Mouse (Mus musculus) kidney, embryonic 14.5 days (tissue): ENCODE results near the gene Dok5. TPM values are rescaled to one million over a fixed set of nuclear protein-coding genes. Genes with fewer than 3 reads are reported as not detected.

Experiments
- ATAC-seq: fragments of 200-750 bp; cut with Nextera tagmentation; 2 replicates; pipeline ENCODE4 v1.8.0; 2017; ENCODE audit warnings: moderate number of reproducible peaks, mild to moderate bottlenecking, moderate TSS enrichment, moderate library complexity; ENCODE audit not compliant: low FRiP score, low TSS enrichment
- H3K27ac ChIP-seq: fragments of 300-500 bp; sonication (generic); 2 replicates; pipeline ENCODE4 v1.5.1; 2014; ENCODE audit warnings: low read depth, mild to moderate bottlenecking, low read length, moderate library complexity, mixed read lengths
- H3K27me3 ChIP-seq: fragments of 300-500 bp; sonication (generic); 2 replicates; pipeline ENCODE4 v1.6.1; 2014; ENCODE audit warnings: mild to moderate bottlenecking, low read length; ENCODE audit not compliant: control insufficient read depth, insufficient read depth
- H3K36me3 ChIP-seq: fragments of 300-500 bp; sonication (generic); 2 replicates; pipeline ENCODE4 v1.6.1; 2014; ENCODE audit warnings: low read length, mixed read lengths; ENCODE audit not compliant: control insufficient read depth, insufficient read depth
- H3K4me1 ChIP-seq: fragments of 300-500 bp; sonication (generic); 2 replicates; pipeline ENCODE4 v1.6.1; 2014; ENCODE audit warnings: low read length, mixed read lengths; ENCODE audit not compliant: control insufficient read depth, insufficient read depth
- H3K4me2 ChIP-seq: fragments of 300-500 bp; sonication (generic); replicated peaks from 2 replicates; pipeline ENCODE4 v1.6.1; 2014; ENCODE audit warnings: low read depth, mild to moderate bottlenecking, low read length
- H3K4me3 ChIP-seq: fragments of 300-500 bp; sonication (generic); 2 replicates; pipeline ENCODE4 v1.5.1; 2014; ENCODE audit warnings: mild to moderate bottlenecking, low read length
- H3K9ac ChIP-seq: fragments of 300-500 bp; sonication (generic); 2 replicates; pipeline ENCODE4 v1.6.1; 2014; ENCODE audit warnings: low read depth, mild to moderate bottlenecking, low read length, moderate library complexity
- H3K9me3 ChIP-seq: fragments of 300-500 bp; sonication (generic); 2 replicates; pipeline ENCODE4 v1.6.1; 2016; ENCODE audit warnings: low read length; ENCODE audit not compliant: control insufficient read depth
- WGBS: fragments of 180-500 bp; shearing (Covaris S2); extraction: QIAGEN DNeasy Blood & Tissue Kit; methylation state at CpG from one replicate; pipeline ENCODE4 v1.1.7; 2014; 5-methylcytosine and 5-hydroxymethylcytosine counted together
- polyA plus RNA-seq: library from polyadenylated mRNA; unstranded; fragments of >200 nt; fragmentation: Nextera tagmentation; extraction: Ambion mirVana; gene quantifications from 2 replicates; pipeline ENCODE4 v1.2.1, GENCODE M21; 2014

The Dok5 gene
- polyA plus RNA-seq, 1 experiment from 2014 or later, result 0.85 TPM

- no peaks in the 10 kb centered on the region for H3K9me3 ChIP-seq
- H3K4me2 ChIP-seq, result no peak overlapping the region
- no peaks in the 10 kb centered on the region for H3K27me3 ChIP-seq
- no peak overlapping the region for H3K27ac ChIP-seq
- H3K4me1 ChIP-seq, result no peaks in the 10 kb centered on the region
- 75% methylated on average over 11 of the region's 11 CpGs for WGBS
- H3K36me3 ChIP-seq, result no peaks in the 10 kb centered on the region
- no peak overlapping the region for H3K9ac ChIP-seq
- ATAC-seq, result no peak
- H3K4me3 ChIP-seq, result no peak overlapping the region
Measured at GRCm38 (mm10) chr2:170712658-170713285, 18.8 kb upstream of the Dok5 start.

GRCm38 (mm10) chr2:170720386-170720785, 11.2 kb upstream of the Dok5 start:
- Histone ChIP-seq H3K36me3 (no peaks in the 10 kb centered on the region), H3K9me3 (no peaks in the 10 kb centered on the region), H3K4me3 (no peak overlapping the region), H3K4me2 (no peak overlapping the region), H3K27ac (no peak overlapping the region), H3K4me1 (no peaks in the 10 kb centered on the region; the same call in 1 of the 2 replicates), H3K27me3 (no peaks in the 10 kb centered on the region), H3K9ac (no peak overlapping the region)
- no peak for ATAC-seq
- WGBS, result 43% methylated on average over 4 of the region's 4 CpGs

GRCm38 (mm10) chr2:170724136-170724535, 7.5 kb upstream of the Dok5 start:
- ATAC-seq, result no peak
- 23% methylated on average over 13 of the region's 13 CpGs for WGBS
- Histone ChIP-seq H3K9me3 (no peaks in the 10 kb centered on the region), H3K9ac (no peak overlapping the region), H3K36me3 (no peaks in the 10 kb centered on the region), H3K4me3 (no peak overlapping the region), H3K4me2 (no peak overlapping the region), H3K27me3 (no peaks in the 10 kb centered on the region), H3K4me1 (no peaks in the 10 kb centered on the region; the same call in 1 of the 2 replicates), H3K27ac (no peak overlapping the region)

- 55% methylated on average over 11 of the region's 11 CpGs for WGBS
Measured at GRCm38 (mm10) chr2:170724716-170725115, 6.9 kb upstream of the Dok5 start.

GRCm38 (mm10) chr2:170725796-170726195, 5.8 kb upstream of the Dok5 start:
- Histone ChIP-seq H3K4me1 (no peaks in the 10 kb centered on the region; the same call in 1 of the 2 replicates), H3K9me3 (no peaks in the 10 kb centered on the region), H3K27me3 (peaks cover 3% of the 10 kb centered on the region), H3K4me3 (no peak overlapping the region), H3K36me3 (no peaks in the 10 kb centered on the region), H3K9ac (no peak overlapping the region), H3K4me2 (no peak overlapping the region), H3K27ac (no peak overlapping the region)
- WGBS, result 88% methylated on average over 5 of the region's 5 CpGs
- ATAC-seq, result no peak

More at GRCm38 (mm10) chr2:170724716-170725115, 6.9 kb upstream of the Dok5 start:
- Histone ChIP-seq H3K27me3 (no peaks in the 10 kb centered on the region), H3K9ac (no peak overlapping the region), H3K9me3 (no peaks in the 10 kb centered on the region), H3K4me2 (no peak overlapping the region), H3K4me1 (no peaks in the 10 kb centered on the region; the same call in 1 of the 2 replicates), H3K36me3 (no peaks in the 10 kb centered on the region), H3K27ac (no peak overlapping the region), H3K4me3 (no peak overlapping the region)
- peak; percentile 69; the same call in 1 of the 2 replicates for ATAC-seq

- 47% methylated on average over 6 of the region's 6 CpGs for WGBS
- ATAC-seq, result no peak
- Histone ChIP-seq H3K9ac (no peak overlapping the region), H3K9me3 (no peaks in the 10 kb centered on the region), H3K27me3 (peaks cover 12% of the 10 kb centered on the region), H3K27ac (no peak overlapping the region), H3K4me1 (no peaks in the 10 kb centered on the region; the same call in 1 of the 2 replicates), H3K4me2 (no peak overlapping the region), H3K4me3 (no peak overlapping the region), H3K36me3 (no peaks in the 10 kb centered on the region)
Measured at GRCm38 (mm10) chr2:170726996-170727710, 4.5 kb upstream of the Dok5 start.

- Histone ChIP-seq H3K27me3 (peaks cover 19% of the 10 kb centered on the region), H3K36me3 (no peaks in the 10 kb centered on the region), H3K27ac (no peak overlapping the region), H3K4me3 (no peak overlapping the region), H3K9me3 (no peaks in the 10 kb centered on the region), H3K4me2 (no peak overlapping the region), H3K9ac (no peak overlapping the region), H3K4me1 (no peaks in the 10 kb centered on the region; the same call in 1 of the 2 replicates)
- ATAC-seq, result no peak
- 90% methylated on average over 9 of the region's 9 CpGs for WGBS
Measured at GRCm38 (mm10) chr2:170728864-170729263, 2.7 kb upstream of the Dok5 start.

GRCm38 (mm10) chr2:170729661-170730060, 1.9 kb upstream of the Dok5 start:
- H3K9ac ChIP-seq, result no peak overlapping the region
- H3K36me3 ChIP-seq, result no peaks in the 10 kb centered on the region
- H3K4me1 ChIP-seq, result no peaks in the 10 kb centered on the region; the same call in 1 of the 2 replicates
- no peaks in the 10 kb centered on the region for H3K9me3 ChIP-seq
- no peak overlapping the region for H3K27ac ChIP-seq
- no peak for ATAC-seq
- H3K4me3 ChIP-seq, result no peak overlapping the region
- H3K4me2 ChIP-seq, result no peak overlapping the region
- 27% methylated on average over 2 of the region's 2 CpGs for WGBS
- peaks cover 19% of the 10 kb centered on the region for H3K27me3 ChIP-seq

- no peaks in the 10 kb centered on the region for H3K36me3 ChIP-seq
- H3K4me2 ChIP-seq, result no peak overlapping the region
- H3K9ac ChIP-seq, result no peak overlapping the region
- WGBS, result 95% methylated on average over 8 of the region's 8 CpGs
- no peaks in the 10 kb centered on the region for H3K9me3 ChIP-seq
- no peaks in the 10 kb centered on the region for H3K4me1 ChIP-seq
- H3K27ac ChIP-seq, result no peak overlapping the region
- H3K27me3 ChIP-seq, result peaks cover 19% of the 10 kb centered on the region
- no peak for ATAC-seq
- no peak overlapping the region for H3K4me3 ChIP-seq
Measured at GRCm38 (mm10) chr2:170730136-170730535, 1.5 kb upstream of the Dok5 start.
